Mouse (Mus musculus): ENCODE results near the gene Cyp4f13.

DNA sequence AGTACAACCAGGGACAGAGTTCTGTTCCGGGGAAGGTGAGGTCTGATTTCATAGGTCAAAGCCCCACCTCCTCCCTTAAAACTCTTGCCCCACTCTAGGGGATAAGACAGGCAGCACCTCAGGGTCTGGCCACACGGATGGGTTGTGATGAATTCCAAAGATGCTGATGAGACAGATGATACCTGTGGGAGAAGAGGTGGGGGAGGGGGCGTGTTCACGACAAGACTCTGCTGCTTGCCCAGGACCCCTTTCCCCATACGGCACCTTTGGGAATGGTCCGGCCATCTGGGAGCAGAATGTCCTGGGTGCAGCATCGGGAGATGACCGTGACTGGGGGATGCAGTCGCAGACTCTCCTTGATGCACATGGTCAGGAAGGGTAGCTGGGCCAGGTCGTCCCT is 41.0 kb downstream of the Cyp4f13 start:
- TF ChIP-seq CTCF (IDR thresholded peaks at IDR 0.05; ENCODE audit: low read depth) (no peak), EP300 (IDR thresholded peaks at IDR 0.05; ENCODE audit: low read depth) (no peak)
